Mouse (Mus musculus) thymus, postnatal 36 days (tissue): ENCODE data around the gene Mrpl30.

ENCODE experiments used
- DNase-seq, 2 experiments: peaks; one replicate each; pipeline ENCODE4 v3.0.0; 2022; ENCODE audit warnings: mixed read lengths in 2 of 2

Mrpl30 gene

GRCm38 (mm10) chr1:37903178-37903577 lies 12.9 kb downstream of the Mrpl30 start:
- DNase-seq, result no peak

GRCm38 (mm10) chr1:37912751-37913150 lies 22.5 kb downstream of the Mrpl30 start:
- DNase-seq, result no peak

GRCm38 (mm10) chr1:37916393-37916792 lies 26.1 kb downstream of the Mrpl30 start, which contains the start of gene Lyg2:
Gene Lyg2 (minus strand): TSS chr1:37916493.
- no peak for DNase-seq

GRCm38 (mm10) chr1:37917666-37918065 lies 27.4 kb downstream of the Mrpl30 start:
- no peak for DNase-seq

GRCm38 (mm10) chr1:37918096-37918495 lies 27.8 kb downstream of the Mrpl30 start:
- DNase-seq, result no peak

GRCm38 (mm10) chr1:37922536-37922935 lies 32.3 kb downstream of the Mrpl30 start:
- no peak for DNase-seq

- no peak for DNase-seq
These were observed 35.7 kb downstream of the Mrpl30 start for GRCm38 (mm10) chr1:37925971-37926370.

- DNase-seq, result no peak
These were observed 41.5 kb downstream of the Mrpl30 start for GRCm38 (mm10) chr1:37931806-37932205.
